Mouse (Mus musculus) ovary, adult 18-20 months (tissue): ENCODE data around the gene Tmprss15.

Source experiments
- DNase-seq: peaks from one replicate; pipeline ENCODE4 v3.0.0; 2022; ENCODE audit warnings: low spot score, mixed read lengths

The Tmprss15 gene

GRCm38 (mm10) chr16:79090997-79091396 is at the start of gene Tmprss15:
Tmprss15 (minus strand) TSS chr16:79091097.
- no peak for DNase-seq

GRCm38 (mm10) chr16:79114879-79115278 is 24.0 kb upstream of the Tmprss15 start:
- DNase-seq = no peak

- no peak for DNase-seq
These were observed 18.6 kb upstream of the Tmprss15 start for GRCm38 (mm10) chr16:79109516-79109915.

- DNase-seq = no peak
These were observed 18.1 kb upstream of the Tmprss15 start for GRCm38 (mm10) chr16:79108969-79109368.

GRCm38 (mm10) chr16:79100325-79100724 is 9.4 kb upstream of the Tmprss15 start:
- DNase-seq = no peak

GRCm38 (mm10) chr16:79098321-79098720 is 7.4 kb upstream of the Tmprss15 start:
- DNase-seq = no peak

- no peak for DNase-seq
These were observed 4.3 kb downstream of the Tmprss15 start for GRCm38 (mm10) chr16:79086550-79086949.

GRCm38 (mm10) chr16:79063848-79064247 is 27.0 kb downstream of the Tmprss15 start:
- DNase-seq = no peak

- DNase-seq = no peak
These were observed 31.9 kb downstream of the Tmprss15 start for GRCm38 (mm10) chr16:79058775-79059558.

- DNase-seq = no peak
These were observed 58.3 kb downstream of the Tmprss15 start for GRCm38 (mm10) chr16:79032593-79032992.

- no peak for DNase-seq
These were observed 88.1 kb downstream of the Tmprss15 start for GRCm38 (mm10) chr16:79002812-79003211.

GRCm38 (mm10) chr16:79001679-79002078 is 89.2 kb downstream of the Tmprss15 start:
- no peak for DNase-seq

GRCm38 (mm10) chr16:78976384-78976783 is 114.5 kb downstream of the Tmprss15 start:
- DNase-seq = no peak

GRCm38 (mm10) chr16:78974099-78974498 is 116.8 kb downstream of the Tmprss15 start:
- DNase-seq = no peak

- no peak for DNase-seq
These were observed 121.7 kb downstream of the Tmprss15 start for GRCm38 (mm10) chr16:78969091-78969731.

- no peak for DNase-seq
These were observed 133.5 kb downstream of the Tmprss15 start for GRCm38 (mm10) chr16:78957434-78957833.

- DNase-seq = no peak
These were observed 140.5 kb downstream of the Tmprss15 start for GRCm38 (mm10) chr16:78950359-78950758.

- DNase-seq = no peak
These were observed 153.1 kb downstream of the Tmprss15 start for GRCm38 (mm10) chr16:78937755-78938154.

- no peak for DNase-seq
These were observed 156.6 kb downstream of the Tmprss15 start for GRCm38 (mm10) chr16:78934298-78934697.

- DNase-seq = no peak
These were observed 159.4 kb downstream of the Tmprss15 start for GRCm38 (mm10) chr16:78931287-78932025.

- DNase-seq = no peak
These were observed 160.3 kb downstream of the Tmprss15 start, which contains the start of gene Chodl for GRCm38 (mm10) chr16:78930382-78931286. Chodl (plus strand) TSS chr16:78930948.

GRCm38 (mm10) chr16:78922644-78923043 is 168.3 kb downstream of the Tmprss15 start:
- DNase-seq = no peak
